Mouse (Mus musculus) spleen, adult 2 months (tissue): Measurements from ENCODE around the gene Rtl10.

Experiments
- CTCF ChIP-seq: fragments of 200-500 bp; IDR thresholded peaks from 2 replicates; pipeline ENCODE4 v1.5.1; 2011; ENCODE audit warnings: mild to moderate bottlenecking, inconsistent platforms; ENCODE audit not compliant: insufficient read depth, insufficient read length, insufficient replicate concordance; ENCODE audit errors: extremely low read depth
- POLR2A ChIP-seq: fragments of 200-500 bp; IDR thresholded peaks from 2 replicates; pipeline ENCODE4 v1.6.1; 2011; ENCODE audit warnings: low read depth, low read length, inconsistent platforms

- TF ChIP-seq CTCF, result no peak
- no peak for TF ChIP-seq POLR2A
Measured at GRCm38 (mm10) chr16:18482431-18482830, 16.3 kb upstream of the Rtl10 start.
